Mouse (Mus musculus) embryo, embryonic 10.5 days (tissue): ENCODE measurements around the gene Elob.

Experiments
- DNase-seq: peaks from one replicate; pipeline ENCODE4 v3.0.0-alpha.2; 2015; ENCODE audit warnings: low spot score

Elob gene

GRCm38 (mm10) chr17:23823614-23824013 lies 5.3 kb downstream of the Elob start:
- DNase-seq = no peak

DNA sequence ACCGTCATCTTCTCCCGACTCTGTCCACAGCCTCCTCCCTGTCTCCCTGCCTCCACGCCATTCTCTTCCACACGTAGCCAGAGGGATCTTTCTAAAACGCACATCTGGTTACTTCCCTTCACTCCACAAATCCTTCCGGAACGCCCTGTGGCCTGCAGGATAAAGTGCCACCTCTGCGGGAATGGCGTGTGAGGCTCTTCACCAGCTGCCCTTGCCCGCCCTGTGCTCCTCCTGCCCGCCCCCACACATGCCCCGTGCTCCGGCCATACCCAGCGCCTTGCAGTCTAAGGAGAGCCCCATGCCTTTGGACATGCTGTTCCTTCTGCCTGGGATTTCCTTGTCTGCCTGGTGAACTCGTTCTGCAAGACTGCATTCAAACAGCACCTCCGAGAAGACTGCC lies 5.9 kb downstream of the Elob start:
- no peak for DNase-seq

DNA sequence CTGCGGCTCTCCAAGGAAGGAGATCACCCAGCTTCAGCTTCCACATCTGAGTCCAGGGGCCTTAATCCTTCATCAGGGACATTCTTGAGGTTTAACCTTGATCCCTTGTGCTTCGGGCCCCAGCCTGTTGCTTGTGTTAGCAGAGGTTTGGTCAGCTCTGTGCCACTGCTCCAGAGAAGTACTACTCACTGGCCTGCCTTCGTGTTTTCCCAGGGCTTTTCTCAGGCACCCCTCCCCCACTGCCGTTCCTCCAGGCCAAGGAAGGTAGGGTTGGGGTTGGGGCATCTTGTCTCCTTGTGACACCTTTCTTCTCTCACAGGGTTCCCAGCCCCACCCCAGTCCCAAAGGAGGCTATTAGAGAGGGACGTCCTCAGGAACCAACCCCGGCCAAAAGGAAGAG lies 6.8 kb downstream of the Elob start:
- DNase-seq = no peak

DNA sequence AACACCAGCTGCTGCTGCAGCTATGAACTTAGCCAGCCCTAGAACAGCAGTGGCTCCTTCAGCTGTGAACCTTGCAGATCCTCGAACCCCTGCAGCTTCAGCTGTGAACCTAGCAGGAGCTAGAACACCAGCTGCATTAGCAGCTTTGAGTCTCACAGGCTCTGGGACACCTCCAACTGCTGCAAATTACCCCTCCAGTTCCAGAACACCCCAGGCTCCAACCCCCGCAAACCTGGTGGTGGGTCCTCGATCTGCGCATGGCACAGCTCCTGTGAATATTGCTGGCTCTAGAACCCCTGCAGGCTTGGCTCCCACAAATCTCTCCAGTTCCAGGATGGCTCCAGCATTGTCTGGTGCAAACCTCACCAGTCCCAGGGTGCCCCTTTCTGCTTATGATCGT lies 8.2 kb downstream of the Elob start:
- no peak for DNase-seq

GRCm38 (mm10) chr17:23819235-23819634 lies 9.7 kb downstream of the Elob start:
- no peak for DNase-seq

DNA sequence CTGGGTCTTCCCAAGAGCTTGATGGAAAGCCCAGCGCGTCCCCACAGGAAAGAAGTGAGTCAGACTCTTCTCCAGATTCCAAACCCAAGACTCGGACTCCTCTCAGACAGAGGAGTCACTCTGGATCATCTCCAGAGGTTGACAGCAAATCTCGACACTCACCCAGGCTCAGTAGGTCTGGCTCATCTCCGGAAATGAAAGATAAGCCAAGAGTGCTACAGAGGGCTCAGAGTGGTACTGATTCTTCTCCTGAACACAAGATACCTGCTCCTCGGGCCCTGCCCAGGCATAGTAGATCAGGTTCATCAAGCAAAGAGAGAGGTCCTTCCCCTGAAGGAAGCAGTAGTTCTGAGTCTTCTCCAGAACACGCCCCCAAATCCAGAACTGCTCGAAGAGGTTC lies 10.4 kb downstream of the Elob start:
- DNase-seq = no peak

DNA sequence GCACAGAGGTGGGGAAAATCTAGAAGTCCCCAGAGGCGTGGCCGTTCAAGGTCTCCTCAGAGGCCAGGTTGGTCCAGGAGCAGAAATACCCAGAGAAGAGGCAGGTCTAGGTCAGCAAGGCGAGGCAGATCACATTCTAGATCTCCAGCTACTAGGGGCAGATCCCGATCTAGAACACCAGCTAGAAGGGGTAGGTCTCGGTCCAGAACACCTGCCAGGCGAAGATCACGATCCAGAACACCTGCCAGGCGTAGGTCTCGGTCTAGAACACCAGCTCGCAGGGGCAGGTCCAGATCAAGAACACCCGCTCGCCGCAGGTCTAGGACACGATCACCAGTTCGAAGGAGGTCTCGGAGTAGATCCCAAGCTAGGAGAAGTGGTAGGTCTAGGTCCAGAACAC lies 13.3 kb downstream of the Elob start:
- no peak for DNase-seq

DNA sequence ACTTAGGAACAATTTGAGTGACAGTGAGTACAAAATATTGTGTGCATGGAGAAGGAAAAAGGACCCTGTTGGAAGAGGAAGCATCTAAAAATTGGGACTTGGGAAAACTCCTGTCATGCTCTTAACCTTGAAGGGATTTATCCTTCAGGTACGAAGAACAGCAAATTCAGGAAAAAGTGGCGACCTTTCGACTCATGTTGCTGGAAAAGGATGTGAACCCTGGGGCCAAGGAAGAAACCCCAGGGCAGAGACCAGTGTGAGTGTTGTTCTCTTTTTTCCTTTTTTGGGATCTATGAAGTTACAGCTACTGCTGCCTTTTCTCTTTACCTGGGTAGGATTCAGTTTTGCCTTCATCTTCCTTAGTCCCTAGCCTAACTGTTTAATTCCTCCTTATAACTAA lies 21.0 kb downstream of the Elob start:
- no peak for DNase-seq

GRCm38 (mm10) chr17:23806867-23807266 lies 22.1 kb downstream of the Elob start:
- no peak for DNase-seq

- no peak for DNase-seq
Observed at GRCm38 (mm10) chr17:23804426-23805085, 24.4 kb downstream of the Elob start.

DNA sequence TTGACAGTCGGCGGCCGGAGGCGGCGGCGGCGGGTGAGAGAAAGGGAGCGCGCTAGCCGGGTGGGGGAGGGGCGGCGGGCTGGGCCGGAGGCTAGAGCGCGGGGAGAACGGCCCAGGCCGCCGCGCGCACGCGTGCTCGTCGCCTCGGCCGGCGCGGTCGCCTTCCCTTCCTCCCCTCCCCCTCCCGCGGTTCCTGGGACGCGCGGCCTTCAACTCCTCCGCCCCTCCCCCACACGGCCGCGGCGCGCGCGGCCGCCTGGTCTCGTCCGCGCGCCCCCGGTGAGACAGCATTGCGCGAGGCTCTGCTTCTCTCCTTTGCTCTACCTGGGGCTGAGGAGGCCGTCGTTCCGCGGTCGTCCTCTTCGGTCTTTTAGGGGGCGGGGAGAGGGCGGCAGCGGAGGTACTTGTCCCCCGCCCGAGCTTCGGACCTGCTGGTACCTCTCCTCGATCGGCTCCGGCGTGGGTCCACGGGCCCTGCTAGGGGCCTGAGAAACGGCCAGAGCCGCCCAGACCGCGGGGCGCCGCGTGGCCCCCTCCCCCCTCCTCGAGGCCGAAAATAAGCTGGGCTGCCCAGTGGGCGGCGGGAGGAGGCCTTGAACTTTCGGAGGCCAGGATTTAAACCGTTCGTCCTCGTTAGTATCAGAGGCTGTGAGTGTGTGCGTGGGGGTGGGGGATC lies 25.4 kb downstream of the Elob start:
- peak; percentile 94 for DNase-seq

DNA sequence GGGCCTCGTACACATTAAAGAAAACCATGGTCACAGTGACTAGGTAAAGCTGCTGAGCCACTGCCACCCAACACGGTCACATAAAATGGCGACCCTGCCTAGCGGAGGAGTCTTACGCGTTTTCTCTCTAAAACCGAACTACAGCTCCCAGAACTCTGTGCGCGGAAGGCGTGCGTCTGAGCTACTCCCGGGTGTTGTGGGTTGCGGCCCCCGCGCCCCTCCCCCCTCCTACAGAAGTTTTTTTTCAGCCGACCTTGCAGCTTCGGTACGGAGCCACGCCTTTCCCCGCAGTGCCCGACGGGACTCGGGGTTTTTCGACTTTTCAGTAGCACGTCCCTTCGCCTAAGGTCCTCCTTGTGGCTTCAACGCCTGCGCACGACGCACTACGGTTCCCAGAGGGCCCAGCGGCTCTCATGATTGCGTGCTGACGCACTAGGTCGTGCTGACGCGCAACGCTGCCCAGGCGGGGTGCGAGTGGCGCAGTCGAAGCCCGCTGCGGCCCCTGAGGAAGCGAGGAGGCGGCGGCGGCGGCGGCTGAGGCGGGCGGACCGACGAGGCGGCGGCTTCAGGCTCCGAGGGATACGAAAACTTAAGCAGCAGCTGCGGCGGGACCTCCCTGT lies 26.1 kb downstream of the Elob start:
- DNase-seq = peak; percentile 99

- DNase-seq = no peak
Observed at GRCm38 (mm10) chr17:23801627-23802026, 27.3 kb downstream of the Elob start.

DNA sequence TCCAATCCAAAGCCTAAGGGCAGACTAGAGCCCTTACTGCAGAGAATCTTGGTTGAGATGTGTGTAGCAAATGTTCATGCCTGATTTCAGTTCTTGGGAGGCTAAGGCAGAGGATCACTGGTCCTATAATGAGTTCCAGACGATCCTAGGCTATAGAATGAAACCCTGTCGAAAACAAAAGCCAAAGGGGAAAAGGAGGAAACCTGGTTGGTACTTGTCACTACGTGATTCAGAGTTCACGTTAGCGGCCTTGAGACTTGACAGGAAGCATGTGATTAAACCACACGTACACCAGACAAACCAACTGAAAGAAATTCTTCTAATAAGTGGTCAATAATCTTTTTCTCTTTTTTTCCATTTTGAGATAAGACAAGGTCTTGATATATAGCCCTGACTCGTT lies 31.6 kb downstream of the Elob start:
- DNase-seq = peak; percentile 45

DNA sequence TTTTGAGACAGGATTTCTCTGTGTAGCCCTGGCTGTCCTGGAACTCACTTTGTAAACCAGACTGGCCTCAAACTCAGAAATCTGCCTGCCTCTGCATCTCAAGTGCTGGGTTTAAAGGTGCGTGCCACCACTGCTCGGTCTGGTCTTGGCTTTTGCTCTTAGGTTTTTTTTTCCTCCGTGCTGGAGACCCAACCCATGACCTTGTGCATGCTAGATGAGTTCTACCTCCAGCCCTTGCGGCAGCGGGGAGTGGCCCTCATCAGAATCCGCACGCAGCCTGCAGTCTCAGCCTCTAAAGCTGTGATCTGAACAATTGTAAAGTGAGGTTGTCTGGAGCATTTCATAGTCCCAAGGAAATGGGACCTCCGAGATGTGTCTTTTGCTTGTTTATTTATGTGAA lies 33.6 kb downstream of the Elob start:
- no peak for DNase-seq

DNA sequence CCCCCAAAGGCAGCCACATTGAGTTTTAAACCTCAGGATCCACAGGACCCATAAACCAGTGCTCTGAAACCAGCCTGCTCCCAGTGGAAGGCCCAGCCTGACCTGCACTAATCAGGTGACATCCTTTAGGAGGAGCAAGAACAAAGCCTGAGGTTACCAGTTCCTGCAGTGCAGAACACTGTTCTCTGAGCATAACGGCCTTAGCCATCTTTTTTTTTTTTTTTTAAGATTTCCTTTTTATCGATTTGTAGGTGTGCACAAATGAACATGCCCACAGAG lies 37.9 kb downstream of the Elob start:
- DNase-seq = no peak

- DNase-seq = peak; percentile 83
Observed at GRCm38 (mm10) chr17:23790269-23791078, 38.5 kb downstream of the Elob start, which contains the start of gene Srrm2. Srrm2 (plus strand) TSS chr17:23790532.

DNA sequence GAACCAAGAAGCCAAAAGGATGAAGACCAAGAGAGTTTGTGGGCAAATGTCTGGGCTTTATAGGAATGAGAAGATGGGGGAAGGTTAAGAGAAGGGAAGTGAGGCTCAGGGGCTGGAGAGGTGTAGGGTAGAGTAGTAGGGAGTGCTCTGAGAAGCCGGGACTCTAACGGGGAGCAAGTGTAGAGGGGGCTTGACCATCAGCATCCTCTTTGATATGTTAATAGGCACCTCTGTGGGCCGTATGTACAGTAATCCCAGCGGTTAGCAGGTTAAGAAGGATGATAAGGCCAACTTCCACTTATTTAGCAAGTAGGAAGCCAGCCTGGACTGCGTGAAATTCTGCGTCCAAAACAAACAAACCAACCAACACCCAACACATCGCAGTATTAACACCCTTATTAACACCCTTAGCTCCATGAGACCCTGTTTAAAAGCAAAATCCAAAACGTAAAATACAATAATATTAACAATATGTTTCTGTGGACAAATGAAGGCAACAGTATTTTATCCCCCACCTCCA lies 39.1 kb downstream of the Elob start:
- peak; percentile 17 for DNase-seq

DNA sequence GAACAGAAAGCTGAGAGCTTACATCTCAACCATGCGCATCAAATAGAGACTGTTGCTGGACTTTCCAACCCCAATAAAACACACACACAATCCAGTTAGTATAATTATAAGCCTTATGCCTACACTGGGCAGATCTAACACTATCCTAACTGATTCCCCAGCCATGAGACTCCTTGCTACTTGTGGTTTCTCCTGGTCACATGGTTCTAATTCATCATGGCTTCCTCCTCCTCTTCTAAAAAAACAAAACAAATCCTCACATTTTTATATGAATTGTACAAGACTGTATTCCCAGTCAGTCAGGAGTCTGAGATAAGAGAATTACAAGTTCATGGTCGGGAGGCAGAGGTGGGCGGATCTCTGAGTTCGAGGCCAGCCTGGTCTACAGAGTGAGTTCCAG lies 40.0 kb downstream of the Elob start:
- DNase-seq = no peak

DNA sequence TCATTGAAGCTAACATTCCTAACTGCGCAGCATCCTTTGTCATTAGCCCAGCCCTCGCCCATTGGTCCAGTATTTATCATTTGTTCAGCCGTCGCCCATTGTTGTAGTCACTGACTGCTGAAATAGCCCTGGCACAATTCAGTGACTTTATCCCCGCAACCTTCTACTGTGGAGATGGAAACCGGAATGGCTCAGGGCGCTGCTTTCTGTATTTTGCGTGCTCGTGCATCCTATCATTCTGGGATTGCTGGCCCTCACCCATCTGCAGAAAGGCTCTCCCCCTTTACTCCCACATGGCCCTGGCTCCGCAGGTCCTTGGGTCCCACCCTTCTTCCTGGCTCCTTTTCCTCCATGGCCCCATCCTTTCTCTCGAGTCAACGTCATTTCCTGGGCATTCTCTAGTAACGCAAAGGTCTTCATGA lies 42.4 kb downstream of the Elob start:
- peak; percentile 73 for DNase-seq

DNA sequence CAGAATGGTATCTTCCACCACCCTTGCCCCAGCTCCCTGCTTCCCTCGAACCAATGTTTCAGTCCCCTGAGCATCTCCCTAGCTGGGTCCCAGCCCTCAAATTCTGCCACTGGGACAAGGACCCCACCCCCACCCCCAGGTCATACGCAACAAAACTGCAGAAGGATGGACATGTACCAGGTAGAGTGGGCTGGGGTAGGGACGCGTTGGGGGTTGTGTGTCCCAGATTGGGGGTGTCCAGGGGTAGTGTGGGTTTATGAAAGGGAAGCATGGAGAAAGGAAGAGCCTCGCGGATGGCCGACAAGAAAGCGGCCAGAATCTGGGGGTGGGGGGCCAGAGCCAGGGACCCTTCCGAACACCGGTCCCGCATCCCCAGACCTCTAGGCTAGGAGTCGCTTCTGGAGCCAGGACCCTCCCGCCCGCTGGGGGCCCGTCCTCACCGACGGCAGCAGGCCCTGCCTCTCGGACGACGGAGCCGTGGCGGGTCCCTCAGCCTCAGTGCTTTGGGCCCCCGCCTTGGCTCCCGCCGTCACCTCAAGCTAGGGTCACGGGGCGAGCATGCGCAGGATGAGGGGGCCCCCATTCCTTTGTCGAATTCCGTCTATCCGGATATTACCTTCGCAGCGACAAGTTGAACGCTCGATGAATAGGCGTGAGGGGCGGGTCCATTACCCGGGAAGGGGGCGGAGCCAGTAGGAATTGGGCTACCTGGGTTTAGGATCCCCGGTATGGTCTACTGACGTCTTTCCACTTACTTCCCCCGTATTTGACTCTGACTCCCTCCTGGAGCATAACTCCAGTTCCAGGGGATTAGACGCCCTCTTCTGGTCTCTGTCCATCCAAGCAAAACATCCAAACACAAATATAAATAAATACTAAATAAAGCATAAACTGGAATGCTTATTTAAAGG lies 43.1 kb downstream of the Elob start, which contains the start of gene Flywch2:
Flywch2 (minus strand) TSS at position 521 of the 911 bp plus-strand sequence.
- DNase-seq = peak; percentile 87
